Mouse (Mus musculus): ENCODE measurements around the gene Fam196b. TPM values are rescaled to one million over a fixed set of nuclear protein-coding genes. Genes with fewer than 3 reads are reported as not detected.

The Fam196b gene
- polyA plus RNA-seq, 1 experiment from 2014 or later: 0.21 TPM

- Histone ChIP-seq H3K9ac (ENCODE audit: low read length) (no peak overlapping the region), H3K27me3 (ENCODE audit: control insufficient read depth, insufficient read depth, low read length) (no peaks in the 10 kb centered on the region), H3K4me1 (ENCODE audit: control insufficient read depth, insufficient read depth, low read length) (no peaks in the 10 kb centered on the region), H3K36me3 (ENCODE audit: control insufficient read depth, insufficient read depth, low read length) (no peaks in the 10 kb centered on the region), H3K9me3 (ENCODE audit: control insufficient read depth, low read length) (no peaks in the 10 kb centered on the region), H3K4me2 (ENCODE audit: low read depth, severe bottlenecking) (no peak overlapping the region), H3K4me3 (ENCODE audit: low read depth, low read length) (no peak overlapping the region), H3K27ac (replicated peaks; ENCODE audit: low read depth, low read length) (no peak overlapping the region)
- no peak for DNase-seq (ENCODE audit: low spot score)
- 79% methylated on average over 3 of the region's 3 CpGs for WGBS
- ATAC-seq (ENCODE audit: insufficient number of reproducible peaks, low FRiP score, low TSS enrichment, low read depth): no peak
Measured at GRCm38 (mm10) chr11:34291304-34291703, 23.3 kb upstream of the Fam196b start.

GRCm38 (mm10) chr11:34297698-34298378, 16.8 kb upstream of the Fam196b start:
- Histone ChIP-seq H3K36me3 (ENCODE audit: control insufficient read depth, insufficient read depth, low read length) (no peaks in the 10 kb centered on the region), H3K4me3 (ENCODE audit: low read depth, low read length) (no peak overlapping the region), H3K9me3 (ENCODE audit: control insufficient read depth, low read length) (no peaks in the 10 kb centered on the region), H3K4me2 (ENCODE audit: low read depth, severe bottlenecking) (no peak overlapping the region), H3K27me3 (ENCODE audit: control insufficient read depth, insufficient read depth, low read length) (no peaks in the 10 kb centered on the region), H3K9ac (ENCODE audit: low read length) (no peak overlapping the region), H3K4me1 (ENCODE audit: control insufficient read depth, insufficient read depth, low read length) (no peaks in the 10 kb centered on the region), H3K27ac (replicated peaks; ENCODE audit: low read depth, low read length) (no peak overlapping the region)
- ATAC-seq (ENCODE audit: insufficient number of reproducible peaks, low FRiP score, low TSS enrichment, low read depth) (no peak), DNase-seq (ENCODE audit: low spot score) (no peak)
- 78% methylated on average over 5 of the region's 5 CpGs for WGBS

DNA sequence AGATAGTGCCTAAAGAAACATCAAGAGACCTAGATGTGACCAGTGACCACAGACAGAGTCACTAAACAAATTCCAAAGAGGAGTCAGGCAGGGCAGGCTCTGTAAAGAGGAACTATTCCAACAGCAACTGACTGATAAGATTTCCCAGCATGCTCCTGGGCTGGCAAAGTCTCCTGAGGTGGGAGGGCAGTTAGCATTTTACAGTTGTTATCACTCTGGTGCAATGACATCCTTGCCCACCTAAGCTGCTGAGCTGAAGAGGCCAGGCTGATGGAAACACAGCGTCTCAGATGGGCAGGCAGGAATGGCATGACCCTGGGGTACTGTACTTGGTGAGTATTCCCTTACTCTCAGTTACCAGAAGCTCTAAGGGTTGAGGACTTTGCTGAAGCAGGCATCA, 15.1 kb upstream of the Fam196b start:
- H3K4me3 ChIP-seq (ENCODE audit: low read depth, low read length): no peak overlapping the region
- H3K36me3 ChIP-seq (ENCODE audit: control insufficient read depth, insufficient read depth, low read length): no peaks in the 10 kb centered on the region
- no peak overlapping the region for H3K27ac ChIP-seq (replicated peaks; ENCODE audit: low read depth, low read length)
- no peak for ATAC-seq (ENCODE audit: insufficient number of reproducible peaks, low FRiP score, low TSS enrichment, low read depth)
- H3K4me1 ChIP-seq (ENCODE audit: control insufficient read depth, insufficient read depth, low read length): no peaks in the 10 kb centered on the region
- no peak for DNase-seq (ENCODE audit: low spot score)
- no peak overlapping the region for H3K4me2 ChIP-seq (ENCODE audit: low read depth, severe bottlenecking)
- WGBS: 75% methylated on average over 1 of the region's 1 CpGs
- no peaks in the 10 kb centered on the region for H3K27me3 ChIP-seq (ENCODE audit: control insufficient read depth, insufficient read depth, low read length)
- H3K9ac ChIP-seq (ENCODE audit: low read length): no peak overlapping the region
- H3K9me3 ChIP-seq (ENCODE audit: control insufficient read depth, low read length): no peaks in the 10 kb centered on the region

DNA sequence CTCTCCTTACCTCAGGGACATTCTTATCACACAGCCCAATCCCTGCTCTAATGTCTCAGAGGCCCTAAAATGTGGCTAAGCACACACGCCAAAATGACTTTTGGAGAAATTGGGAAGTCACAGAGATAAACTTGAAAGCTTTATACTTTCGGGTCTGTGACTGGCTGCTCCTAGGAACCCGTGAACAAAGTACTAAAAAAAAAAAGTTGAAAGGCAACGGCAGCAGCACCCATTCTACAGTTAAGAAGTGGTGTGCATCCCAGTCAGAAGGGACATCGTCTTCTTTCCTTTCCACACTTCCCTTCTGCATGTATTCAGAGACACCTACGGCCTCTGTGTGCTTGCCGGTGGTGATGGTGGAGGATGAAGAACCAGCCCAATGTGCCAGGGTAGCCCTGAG, 14.6 kb upstream of the Fam196b start:
- Histone ChIP-seq H3K27me3 (ENCODE audit: control insufficient read depth, insufficient read depth, low read length) (no peaks in the 10 kb centered on the region), H3K4me2 (ENCODE audit: low read depth, severe bottlenecking) (no peak overlapping the region), H3K9ac (ENCODE audit: low read length) (no peak overlapping the region), H3K36me3 (ENCODE audit: control insufficient read depth, insufficient read depth, low read length) (no peaks in the 10 kb centered on the region), H3K4me1 (ENCODE audit: control insufficient read depth, insufficient read depth, low read length) (no peaks in the 10 kb centered on the region), H3K9me3 (ENCODE audit: control insufficient read depth, low read length) (no peaks in the 10 kb centered on the region), H3K27ac (replicated peaks; ENCODE audit: low read depth, low read length) (no peak overlapping the region), H3K4me3 (ENCODE audit: low read depth, low read length) (no peak overlapping the region)
- DNase-seq (ENCODE audit: low spot score) (no peak), ATAC-seq (ENCODE audit: insufficient number of reproducible peaks, low FRiP score, low TSS enrichment, low read depth) (no peak)
- WGBS: 89% methylated on average over 7 of the region's 7 CpGs

DNA sequence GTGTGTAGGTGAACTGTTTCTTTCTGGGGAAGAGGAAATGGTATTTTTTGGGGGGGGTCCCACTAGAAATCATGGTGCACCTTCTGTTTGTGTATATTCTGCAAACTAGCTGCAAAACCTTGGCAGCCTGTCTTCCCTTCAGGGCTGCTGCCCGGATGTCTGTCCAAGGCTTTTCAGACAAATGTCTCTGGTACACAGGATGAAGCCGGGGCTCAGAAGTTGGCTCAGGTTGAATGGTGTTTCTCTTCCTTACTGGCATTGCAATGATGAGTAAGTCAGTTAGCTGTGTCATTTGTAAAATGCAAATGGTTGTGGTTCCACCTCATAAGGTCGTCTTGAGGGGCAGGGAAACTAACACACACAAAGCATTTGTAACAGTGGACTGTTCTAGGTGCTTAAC, 8.4 kb upstream of the Fam196b start:
- WGBS: 79% methylated on average over 3 of the region's 3 CpGs
- H3K4me2 ChIP-seq (ENCODE audit: low read depth, severe bottlenecking): no peak overlapping the region
- no peak for ATAC-seq (ENCODE audit: insufficient number of reproducible peaks, low FRiP score, low TSS enrichment, low read depth)

GRCm38 (mm10) chr11:34308731-34309130, 5.9 kb upstream of the Fam196b start:
- no peak for ATAC-seq (ENCODE audit: insufficient number of reproducible peaks, low FRiP score, low TSS enrichment, low read depth)
- Histone ChIP-seq H3K4me1 (ENCODE audit: control insufficient read depth, insufficient read depth, low read length) (peaks cover 3% of the 10 kb centered on the region; the same call in 1 of the 2 replicates), H3K4me3 (ENCODE audit: low read depth, low read length) (no peak overlapping the region), H3K9ac (ENCODE audit: low read length) (no peak overlapping the region), H3K9me3 (ENCODE audit: control insufficient read depth, low read length) (no peaks in the 10 kb centered on the region), H3K36me3 (ENCODE audit: control insufficient read depth, insufficient read depth, low read length) (no peaks in the 10 kb centered on the region), H3K27ac (replicated peaks; ENCODE audit: low read depth, low read length) (no peak overlapping the region), H3K4me2 (ENCODE audit: low read depth, severe bottlenecking) (no peak overlapping the region), H3K27me3 (ENCODE audit: control insufficient read depth, insufficient read depth, low read length) (no peaks in the 10 kb centered on the region)
- no peak for DNase-seq (ENCODE audit: low spot score)
- WGBS: 93% methylated on average over 3 of the region's 3 CpGs

More for the DNA sequence above, 8.4 kb upstream of the Fam196b start:
- H3K27me3 ChIP-seq (ENCODE audit: control insufficient read depth, insufficient read depth, low read length): no peaks in the 10 kb centered on the region
- no peak overlapping the region for H3K4me3 ChIP-seq (ENCODE audit: low read depth, low read length)
- no peaks in the 10 kb centered on the region for H3K4me1 ChIP-seq (ENCODE audit: control insufficient read depth, insufficient read depth, low read length)
- no peak for DNase-seq (ENCODE audit: low spot score)
- H3K9me3 ChIP-seq (ENCODE audit: control insufficient read depth, low read length): no peaks in the 10 kb centered on the region
- no peak overlapping the region for H3K27ac ChIP-seq (replicated peaks; ENCODE audit: low read depth, low read length)
- H3K36me3 ChIP-seq (ENCODE audit: control insufficient read depth, insufficient read depth, low read length): no peaks in the 10 kb centered on the region
- no peak overlapping the region for H3K9ac ChIP-seq (ENCODE audit: low read length)

GRCm38 (mm10) chr11:34309360-34309759, 5.3 kb upstream of the Fam196b start:
- 85% methylated on average over 2 of the region's 2 CpGs for WGBS
- ATAC-seq (ENCODE audit: insufficient number of reproducible peaks, low FRiP score, low TSS enrichment, low read depth): no peak
- Histone ChIP-seq H3K9me3 (ENCODE audit: control insufficient read depth, low read length) (no peaks in the 10 kb centered on the region), H3K27me3 (ENCODE audit: control insufficient read depth, insufficient read depth, low read length) (no peaks in the 10 kb centered on the region), H3K4me1 (ENCODE audit: control insufficient read depth, insufficient read depth, low read length) (peaks cover 3% of the 10 kb centered on the region; the same call in 1 of the 2 replicates), H3K27ac (replicated peaks; ENCODE audit: low read depth, low read length) (no peak overlapping the region), H3K9ac (ENCODE audit: low read length) (no peak overlapping the region), H3K36me3 (ENCODE audit: control insufficient read depth, insufficient read depth, low read length) (no peaks in the 10 kb centered on the region), H3K4me2 (ENCODE audit: low read depth, severe bottlenecking) (no peak overlapping the region), H3K4me3 (ENCODE audit: low read depth, low read length) (no peak overlapping the region)
- DNase-seq (ENCODE audit: low spot score): no peak

GRCm38 (mm10) chr11:34311717-34312116, 2.9 kb upstream of the Fam196b start:
- Histone ChIP-seq H3K27ac (replicated peaks; ENCODE audit: low read depth, low read length) (no peak overlapping the region), H3K4me2 (ENCODE audit: low read depth, severe bottlenecking) (no peak overlapping the region)
- 83% methylated on average over 5 of the region's 5 CpGs for WGBS

DNA sequence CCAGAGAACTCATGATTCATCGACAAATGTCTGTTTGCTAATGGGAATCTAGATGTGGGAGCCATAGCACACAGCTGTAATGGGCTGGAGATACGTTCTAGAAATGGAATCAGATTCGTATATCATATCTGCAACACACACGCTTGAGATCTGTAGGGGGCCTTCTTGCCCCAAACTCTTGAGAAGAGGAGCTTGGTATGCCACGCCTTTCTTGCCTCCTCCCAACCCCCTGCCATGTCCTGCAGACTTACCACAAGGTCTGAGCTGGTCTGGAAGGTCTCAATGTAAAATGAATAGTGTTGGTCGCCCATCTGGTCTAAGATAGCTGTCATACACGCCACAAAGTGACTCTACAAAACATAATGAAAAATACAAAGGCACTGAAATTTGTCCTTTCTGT, 2.4 kb upstream of the Fam196b start:
- DNase-seq (ENCODE audit: low spot score) (no peak), ATAC-seq (ENCODE audit: insufficient number of reproducible peaks, low FRiP score, low TSS enrichment, low read depth) (no peak)
- no peak overlapping the region for H3K27ac ChIP-seq (replicated peaks; ENCODE audit: low read depth, low read length)
- no peaks in the 10 kb centered on the region for H3K36me3 ChIP-seq (ENCODE audit: control insufficient read depth, insufficient read depth, low read length)
- H3K4me3 ChIP-seq (ENCODE audit: low read depth, low read length): no peak overlapping the region
- H3K4me1 ChIP-seq (ENCODE audit: control insufficient read depth, insufficient read depth, low read length): peaks cover 3% of the 10 kb centered on the region; the same call in 1 of the 2 replicates
- H3K4me2 ChIP-seq (ENCODE audit: low read depth, severe bottlenecking): no peak overlapping the region
- no peaks in the 10 kb centered on the region for H3K9me3 ChIP-seq (ENCODE audit: control insufficient read depth, low read length)
- WGBS: 78% methylated on average over 7 of the region's 7 CpGs
- no peaks in the 10 kb centered on the region for H3K27me3 ChIP-seq (ENCODE audit: control insufficient read depth, insufficient read depth, low read length)
- no peak overlapping the region for H3K9ac ChIP-seq (ENCODE audit: low read length)

More at GRCm38 (mm10) chr11:34311717-34312116, 2.9 kb upstream of the Fam196b start:
- no peaks in the 10 kb centered on the region for H3K9me3 ChIP-seq (ENCODE audit: control insufficient read depth, low read length)
- no peaks in the 10 kb centered on the region for H3K27me3 ChIP-seq (ENCODE audit: control insufficient read depth, insufficient read depth, low read length)
- peaks cover 3% of the 10 kb centered on the region; the same call in 1 of the 2 replicates for H3K4me1 ChIP-seq (ENCODE audit: control insufficient read depth, insufficient read depth, low read length)
- no peaks in the 10 kb centered on the region for H3K36me3 ChIP-seq (ENCODE audit: control insufficient read depth, insufficient read depth, low read length)
- no peak overlapping the region for H3K4me3 ChIP-seq (ENCODE audit: low read depth, low read length)
- H3K9ac ChIP-seq (ENCODE audit: low read length): no peak overlapping the region
- DNase-seq (ENCODE audit: low spot score) (no peak), ATAC-seq (ENCODE audit: insufficient number of reproducible peaks, low FRiP score, low TSS enrichment, low read depth) (no peak)
